Mouse (Mus musculus) lung, postnatal 0 days (tissue): ENCODE results near the gene Cds2.

ENCODE experiments used
- CTCF ChIP-seq: IDR thresholded peaks from 2 replicates; pipeline ENCODE4 v1.5.1; 2016; ENCODE audit warnings: antibody characterized with exemption, mild to moderate bottlenecking
- EP300 ChIP-seq: IDR thresholded peaks from 2 replicates; pipeline ENCODE4 v1.6.1; 2016; ENCODE audit warnings: antibody characterized with exemption, mild to moderate bottlenecking, control low read depth

GRCm38 (mm10) chr2:132235975-132236374 is 27.0 kb upstream of the Cds2 start:
- TF ChIP-seq EP300 (no peak), CTCF (no peak)
